Mouse (Mus musculus): Measurements from ENCODE around the gene Cabcoco1. TPM values are rescaled to one million over a fixed set of nuclear protein-coding genes. Genes with fewer than 3 reads are reported as not detected.

Gene Cabcoco1
- polyA plus RNA-seq, 1 experiment from 2014 or later = 0.79 TPM

DNA sequence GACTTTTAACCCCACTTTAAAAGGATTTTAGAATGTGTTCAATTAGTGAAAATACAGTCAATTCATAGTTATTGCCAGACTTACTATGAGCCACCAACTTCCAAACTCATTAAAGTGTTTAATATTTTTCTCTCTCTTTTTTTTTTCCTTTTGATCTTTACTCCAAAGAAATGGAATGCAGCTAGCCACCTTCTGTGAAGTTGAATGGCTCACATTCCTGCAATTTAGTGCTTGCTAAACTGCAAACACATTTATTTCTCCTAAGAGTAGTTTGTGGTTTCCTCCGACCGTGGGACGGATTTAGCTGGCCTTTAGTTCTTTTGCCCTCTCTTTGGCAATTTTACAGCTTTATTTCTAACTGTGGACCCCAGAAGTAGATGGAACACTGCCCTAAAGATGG, 1.4 kb upstream of the Cabcoco1 start:
- ATAC-seq (replicated peaks) = no peak
- H3K9me3 ChIP-seq = no peaks in the 10 kb centered on the region
- 64% methylated on average over 3 of the region's 3 CpGs for WGBS

DNA sequence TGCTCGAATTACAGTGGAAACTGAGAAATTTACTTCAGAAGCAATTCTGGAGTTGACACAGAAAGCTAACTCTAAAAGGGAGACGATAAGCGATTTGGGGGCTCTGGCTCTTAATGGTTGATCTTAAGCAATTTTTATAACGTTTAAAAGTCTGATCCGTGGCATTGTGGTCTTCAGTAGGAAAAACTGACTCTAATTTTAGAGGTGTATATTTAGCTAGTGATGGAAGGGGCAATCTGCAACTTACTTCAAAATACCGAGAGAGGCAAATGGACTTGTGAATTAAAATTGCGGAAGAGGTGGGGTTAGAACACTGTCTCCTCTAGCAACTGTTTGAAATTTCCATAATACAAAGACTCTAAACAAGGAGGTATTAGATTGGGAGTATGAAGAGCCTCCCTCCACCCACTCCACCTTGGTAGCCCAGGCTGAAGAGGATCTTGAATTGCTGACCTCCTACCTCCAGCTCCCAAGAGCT, 286 bp upstream of the Cabcoco1 start:
- H3K27ac ChIP-seq = no peak overlapping the region
- H3K4me2 ChIP-seq = peak overlapping the region; percentile 42
- H3K4me1 ChIP-seq = peaks cover 11% of the 10 kb centered on the region
- no peaks in the 10 kb centered on the region for H3K27me3 ChIP-seq (replicated peaks)
- ATAC-seq (replicated peaks) = no peak
- H3K36me3 ChIP-seq (replicated peaks) = no peaks in the 10 kb centered on the region
- 41% methylated on average over 7 of the region's 7 CpGs for WGBS
- H3K9me3 ChIP-seq = no peaks in the 10 kb centered on the region
- H3K9ac ChIP-seq = no peak overlapping the region
- H3K4me3 ChIP-seq = peak overlapping the region; percentile 24

More for the DNA sequence above, 1.4 kb upstream of the Cabcoco1 start:
- no peak overlapping the region for H3K9ac ChIP-seq
- H3K4me2 ChIP-seq = no peak overlapping the region
- H3K36me3 ChIP-seq (replicated peaks) = no peaks in the 10 kb centered on the region
- no peak overlapping the region for H3K4me3 ChIP-seq
- H3K4me1 ChIP-seq = peaks cover 11% of the 10 kb centered on the region
- no peak overlapping the region for H3K27ac ChIP-seq
- H3K27me3 ChIP-seq (replicated peaks) = no peaks in the 10 kb centered on the region

- H3K27me3 ChIP-seq (replicated peaks) = no peaks in the 10 kb centered on the region
- H3K4me1 ChIP-seq = peaks cover 11% of the 10 kb centered on the region
- H3K4me3 ChIP-seq = no peak overlapping the region
- WGBS = 21% methylated on average over 3 of the region's 3 CpGs
- 0 out of 2 replicates have a peak overlapping the region, but pooled peaks have one; percentile 40 for H3K27ac ChIP-seq
- H3K9me3 ChIP-seq = no peaks in the 10 kb centered on the region
- no peak overlapping the region; the same call in 1 of the 2 replicates for H3K4me2 ChIP-seq
- no peaks in the 10 kb centered on the region for H3K36me3 ChIP-seq (replicated peaks)
- H3K9ac ChIP-seq = no peak overlapping the region
- ATAC-seq (replicated peaks) = peak; percentile 83
Observed at GRCm38 (mm10) chr10:68540612-68541011, 1.1 kb downstream of the Cabcoco1 start.

- Histone ChIP-seq H3K9me3 (no peaks in the 10 kb centered on the region), H3K36me3 (replicated peaks) (no peaks in the 10 kb centered on the region), H3K27me3 (replicated peaks) (no peaks in the 10 kb centered on the region), H3K27ac (no peak overlapping the region), H3K4me2 (no peak overlapping the region), H3K4me3 (no peak overlapping the region), H3K4me1 (peaks cover 11% of the 10 kb centered on the region), H3K9ac (no peak overlapping the region)
- no peak for ATAC-seq (replicated peaks)
- WGBS = 57% methylated on average over 4 of the region's 4 CpGs
Observed at GRCm38 (mm10) chr10:68537261-68537950, 4.3 kb downstream of the Cabcoco1 start.

- H3K27ac ChIP-seq = no peak overlapping the region
- no peaks in the 10 kb centered on the region for H3K4me1 ChIP-seq
- H3K36me3 ChIP-seq (replicated peaks) = no peaks in the 10 kb centered on the region
- no peaks in the 10 kb centered on the region for H3K27me3 ChIP-seq (replicated peaks)
- WGBS = 88% methylated on average over 10 of the region's 10 CpGs
- no peak overlapping the region for H3K4me3 ChIP-seq
- H3K9me3 ChIP-seq = no peaks in the 10 kb centered on the region
- H3K9ac ChIP-seq = no peak overlapping the region
- H3K4me2 ChIP-seq = no peak overlapping the region
- ATAC-seq (replicated peaks) = no peak
Observed at GRCm38 (mm10) chr10:68529364-68530049, 12.2 kb downstream of the Cabcoco1 start.

DNA sequence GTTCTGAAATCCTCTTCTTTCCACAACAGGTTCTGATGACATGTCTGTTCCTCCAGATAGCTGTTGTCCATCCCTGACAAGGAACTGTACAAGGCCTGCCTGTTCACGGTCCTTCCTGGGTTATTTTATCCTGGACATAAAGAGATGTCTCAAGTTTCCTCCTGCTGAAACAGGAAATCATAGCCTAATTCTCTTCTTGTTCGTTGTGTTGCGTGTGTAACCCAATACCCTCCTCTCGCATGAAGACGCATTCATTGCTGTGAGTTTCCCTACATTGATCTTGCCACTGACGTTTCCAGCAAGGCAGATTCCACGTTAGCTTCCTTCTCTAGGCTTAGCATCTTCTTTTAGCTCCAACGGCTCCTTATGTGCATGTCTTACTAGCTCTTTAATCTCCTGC, 12.7 kb downstream of the Cabcoco1 start:
- Histone ChIP-seq H3K4me1 (no peaks in the 10 kb centered on the region), H3K36me3 (replicated peaks) (no peaks in the 10 kb centered on the region), H3K9me3 (no peaks in the 10 kb centered on the region), H3K9ac (no peak overlapping the region), H3K4me2 (no peak overlapping the region), H3K27me3 (replicated peaks) (no peaks in the 10 kb centered on the region), H3K27ac (no peak overlapping the region), H3K4me3 (no peak overlapping the region)
- ATAC-seq (replicated peaks) = no peak
- 77% methylated on average over 8 of the region's 8 CpGs for WGBS

DNA sequence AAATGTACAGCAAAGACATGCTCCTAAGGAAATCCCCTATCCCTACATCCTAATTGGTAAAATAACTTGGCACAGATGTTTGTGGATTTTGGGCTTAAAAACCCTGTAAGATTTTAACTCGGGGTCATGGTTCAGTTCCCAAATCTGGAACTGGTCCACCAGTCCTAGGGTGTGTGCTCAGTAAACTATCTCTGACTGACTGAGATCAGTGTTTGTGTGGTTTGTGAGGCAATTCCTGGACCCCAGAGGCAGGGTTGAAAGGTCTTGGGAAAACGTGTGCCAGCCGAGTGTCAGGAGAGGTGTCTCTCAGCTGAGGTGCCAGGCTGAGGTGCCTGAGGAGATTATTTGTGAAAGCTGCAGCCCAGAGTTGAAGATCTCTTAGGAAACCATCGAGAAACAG, 19.6 kb downstream of the Cabcoco1 start:
- WGBS = 75% methylated on average over 4 of the region's 4 CpGs
- Histone ChIP-seq H3K9ac (no peak overlapping the region), H3K27me3 (replicated peaks) (no peaks in the 10 kb centered on the region), H3K4me2 (no peak overlapping the region), H3K27ac (no peak overlapping the region), H3K4me1 (no peaks in the 10 kb centered on the region), H3K4me3 (no peak overlapping the region), H3K36me3 (replicated peaks) (no peaks in the 10 kb centered on the region), H3K9me3 (no peaks in the 10 kb centered on the region)
- ATAC-seq (replicated peaks) = no peak

DNA sequence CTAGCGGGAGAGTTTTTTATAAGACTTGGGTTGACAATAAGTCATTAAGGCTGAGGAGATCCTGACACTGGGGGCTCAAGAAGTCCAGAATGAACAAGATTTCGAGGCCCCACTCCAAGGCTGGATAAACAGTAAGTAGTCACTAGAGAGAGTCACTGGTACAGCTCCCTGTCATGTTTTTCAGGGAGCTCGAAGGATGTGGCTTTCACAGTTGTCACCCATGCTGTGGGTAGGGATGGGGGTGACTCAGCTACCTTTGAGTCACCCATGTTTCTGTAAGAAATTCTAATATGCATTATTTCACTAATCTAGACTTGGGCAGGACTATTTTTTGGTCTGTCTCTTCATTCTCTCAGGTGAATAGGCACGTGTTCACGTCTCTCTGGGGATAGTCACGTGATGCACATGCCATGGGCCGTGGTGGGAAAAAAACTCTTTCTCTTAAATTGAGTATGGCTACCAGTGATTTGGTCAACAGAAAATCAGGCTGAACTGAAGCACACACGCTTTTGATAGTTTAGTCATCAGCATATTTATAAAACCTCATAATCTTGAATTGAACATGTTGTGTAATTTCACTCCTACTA, 29.2 kb downstream of the Cabcoco1 start:
- Histone ChIP-seq H3K4me2 (no peak overlapping the region), H3K27ac (no peak overlapping the region), H3K36me3 (replicated peaks) (no peaks in the 10 kb centered on the region), H3K27me3 (replicated peaks) (no peaks in the 10 kb centered on the region), H3K9ac (no peak overlapping the region), H3K9me3 (no peaks in the 10 kb centered on the region), H3K4me3 (no peak overlapping the region), H3K4me1 (no peaks in the 10 kb centered on the region)
- 89% methylated on average over 8 of the region's 8 CpGs for WGBS
- no peak for ATAC-seq (replicated peaks)

DNA sequence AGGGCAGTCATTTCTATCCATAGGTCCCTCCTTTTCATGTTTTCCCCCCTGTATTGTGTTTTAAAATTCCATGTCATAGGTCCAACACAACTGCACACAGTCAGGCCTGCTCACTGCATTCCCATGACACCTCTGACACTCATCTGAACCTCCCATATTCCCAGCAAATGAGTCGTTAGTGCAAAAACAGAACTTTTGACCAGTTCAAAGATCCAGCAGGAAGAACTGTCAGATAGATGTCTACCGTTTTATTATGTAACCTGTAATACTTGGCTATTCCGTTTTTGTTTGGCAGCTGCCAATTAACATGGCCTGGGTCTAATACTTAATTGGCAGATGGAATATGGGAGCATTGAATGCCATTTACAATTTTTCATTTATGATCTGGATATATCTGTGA, 34.0 kb downstream of the Cabcoco1 start:
- Histone ChIP-seq H3K36me3 (replicated peaks) (no peaks in the 10 kb centered on the region), H3K4me3 (no peak overlapping the region), H3K9me3 (no peaks in the 10 kb centered on the region), H3K4me1 (no peaks in the 10 kb centered on the region), H3K4me2 (no peak overlapping the region), H3K27me3 (replicated peaks) (no peaks in the 10 kb centered on the region), H3K9ac (no peak overlapping the region), H3K27ac (no peak overlapping the region)
- ATAC-seq (replicated peaks) = no peak
- WGBS = 89% methylated on average over 3 of the region's 3 CpGs

GRCm38 (mm10) chr10:68506242-68506641, 35.5 kb downstream of the Cabcoco1 start:
- Histone ChIP-seq H3K4me1 (no peaks in the 10 kb centered on the region), H3K4me2 (no peak overlapping the region), H3K4me3 (no peak overlapping the region), H3K27me3 (replicated peaks) (no peaks in the 10 kb centered on the region), H3K36me3 (replicated peaks) (no peaks in the 10 kb centered on the region), H3K9me3 (no peaks in the 10 kb centered on the region), H3K27ac (no peak overlapping the region), H3K9ac (no peak overlapping the region)
- WGBS = 88% methylated on average over 4 of the region's 4 CpGs
- ATAC-seq (replicated peaks) = no peak

DNA sequence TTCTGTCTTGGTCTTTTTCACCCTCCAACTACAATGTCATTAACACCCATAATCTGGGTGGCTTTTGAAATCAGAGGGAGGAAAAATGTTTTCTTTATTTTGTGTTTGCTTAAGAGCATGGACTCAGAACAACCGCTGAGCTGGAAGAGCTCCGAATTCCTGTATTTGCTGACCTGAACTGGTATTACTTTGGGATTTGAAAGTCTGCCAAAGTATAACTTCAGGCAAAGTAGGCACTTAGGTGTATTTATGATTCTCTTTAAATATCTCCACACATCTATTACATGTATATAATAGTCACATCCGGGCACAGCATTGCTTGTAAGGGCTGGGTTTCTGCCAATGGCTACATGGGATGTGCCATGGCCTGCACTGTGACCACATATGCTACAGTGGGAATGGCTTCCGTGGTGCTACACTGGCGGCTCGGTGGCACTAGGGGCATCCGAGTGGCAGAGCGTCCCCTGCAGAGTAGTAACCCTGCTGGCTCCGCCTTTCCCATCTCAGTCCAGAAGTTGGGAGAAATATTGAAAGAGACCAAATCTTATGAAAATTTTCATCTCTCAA, 37.0 kb downstream of the Cabcoco1 start:
- H3K9ac ChIP-seq = no peak overlapping the region
- no peak overlapping the region for H3K4me2 ChIP-seq
- H3K27ac ChIP-seq = no peak overlapping the region
- H3K9me3 ChIP-seq = no peaks in the 10 kb centered on the region
- no peaks in the 10 kb centered on the region for H3K4me1 ChIP-seq
- 89% methylated on average over 9 of the region's 9 CpGs for WGBS
- no peaks in the 10 kb centered on the region for H3K27me3 ChIP-seq (replicated peaks)
- no peak for ATAC-seq (replicated peaks)
- H3K36me3 ChIP-seq (replicated peaks) = no peaks in the 10 kb centered on the region
- H3K4me3 ChIP-seq = no peak overlapping the region

DNA sequence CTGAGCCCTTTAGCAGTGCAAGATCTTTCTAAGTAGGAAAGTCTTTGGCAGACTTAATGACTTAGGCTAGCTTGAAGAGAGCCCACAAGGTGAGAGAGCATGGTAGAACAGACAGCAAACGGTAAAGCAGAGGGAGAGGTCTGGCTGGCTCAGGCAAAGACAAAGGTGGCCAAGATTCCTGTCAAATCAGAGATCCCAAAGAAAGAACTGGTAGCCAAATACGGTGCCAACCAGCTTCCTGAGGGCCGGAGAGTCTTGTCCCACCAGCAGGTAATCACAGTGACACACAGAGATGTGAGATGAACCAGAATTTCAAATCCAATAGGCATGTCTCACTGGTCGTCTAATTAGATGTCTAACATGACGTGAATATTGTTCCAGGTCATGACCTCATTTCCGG, 40.6 kb downstream of the Cabcoco1 start:
- ATAC-seq (replicated peaks) = no peak
- Histone ChIP-seq H3K27ac (no peak overlapping the region), H3K4me3 (no peak overlapping the region), H3K4me1 (no peaks in the 10 kb centered on the region), H3K36me3 (replicated peaks) (no peaks in the 10 kb centered on the region), H3K9me3 (no peaks in the 10 kb centered on the region), H3K9ac (no peak overlapping the region), H3K4me2 (no peak overlapping the region), H3K27me3 (replicated peaks) (no peaks in the 10 kb centered on the region)
- WGBS = 85% methylated on average over 6 of the region's 6 CpGs

All from midbrain, embryonic 15.5 days (tissue).